Mouse (Mus musculus) CH12.LX (cell line): ENCODE results near the gene 2410015M20Rik. TPM values are rescaled to one million over a fixed set of nuclear protein-coding genes. Genes with fewer than 3 reads are reported as not detected.
A peak's percentile ranks its signal among the peaks of the same experiment; 100 is the strongest.

Source experiments
- DNase-seq: peaks from one replicate; pipeline ENCODE4 v3.0.0-alpha.2; 2013; ENCODE audit errors: extremely low read depth
- H3K27ac ChIP-seq: 2 replicates; pipeline ENCODE4 v1.5.1; 2012; ENCODE audit warnings: low read depth, mild to moderate bottlenecking, control low read depth, moderate library complexity; ENCODE audit not compliant: insufficient read depth
- H3K27me3 ChIP-seq: replicated peaks from 2 replicates; pipeline ENCODE3; 2012; ENCODE audit warnings: inconsistent platforms
- H3K36me3 ChIP-seq, 2 experiments: replicated peaks in 1 of 2; 2 replicates each; pipeline versions ENCODE3 to v1.6.1; 2012; ENCODE audit warnings: inconsistent platforms in 1 of 2, low read length in 1 of 2, mild to moderate bottlenecking in 1 of 2, mixed read lengths in 1 of 2, moderate library complexity in 1 of 2; ENCODE audit not compliant: control insufficient read depth in 1 of 2, insufficient read depth in 1 of 2
- H3K4me1 ChIP-seq, 2 experiments: 2 replicates each; pipeline ENCODE4 v1.6.1; 2012; ENCODE audit warnings: inconsistent platforms in 1 of 2, moderate library complexity in 1 of 2; ENCODE audit not compliant: insufficient read depth in 2 of 2, control insufficient read depth in 1 of 2
- H3K4me2 ChIP-seq: 2 replicates; pipeline ENCODE4 v1.6.1; 2012; ENCODE audit warnings: low read depth, mild to moderate bottlenecking, control low read depth; ENCODE audit not compliant: poor library complexity, insufficient read depth, severe bottlenecking
- H3K4me3 ChIP-seq, 3 experiments: fragments of 150-350 bp in 1 of 3; sonication (generic) in 1 of 3; replicated peaks in 1 of 3; 2 replicates each; pipeline versions ENCODE3 to v1.5.1; 2011 to 2012; ENCODE audit warnings: low read depth in 2 of 3, low read length in 2 of 3, mild to moderate bottlenecking in 2 of 3, moderate library complexity in 2 of 3, control low read depth in 1 of 3, improper control_type of control experiment in 1 of 3, inconsistent platforms in 1 of 3, mixed read lengths in 1 of 3; ENCODE audit not compliant: poor library complexity in 1 of 3
- H3K79me2 ChIP-seq: replicated peaks from 2 replicates; pipeline ENCODE4 v1.6.1; 2012; ENCODE audit warnings: mild to moderate bottlenecking, moderate library complexity; ENCODE audit not compliant: control insufficient read depth, poor library complexity, insufficient read depth, severe bottlenecking; ENCODE audit errors: extremely low read depth
- H3K9ac ChIP-seq: 2 replicates; pipeline ENCODE4 v1.6.1; 2012; ENCODE audit warnings: low read depth, mild to moderate bottlenecking, control low read depth, moderate library complexity; ENCODE audit not compliant: insufficient read depth
- H3K9me3 ChIP-seq: replicated peaks from 2 replicates; pipeline ENCODE3; 2012; ENCODE audit warnings: low read length, inconsistent platforms, mixed read lengths
- BHLHE40 ChIP-seq: IDR thresholded peaks from 2 replicates; pipeline ENCODE4 v1.6.1; 2011; ENCODE audit warnings: mild to moderate bottlenecking, low read depth, low read length, improper control_type of control experiment
- CHD1 ChIP-seq: IDR thresholded peaks from 2 replicates; pipeline ENCODE4 v1.6.1; 2012; ENCODE audit warnings: low read depth, low read length, improper control_type of control experiment, inconsistent platforms
- CHD2 ChIP-seq: IDR thresholded peaks from 2 replicates; pipeline ENCODE4 v1.6.1; 2011; ENCODE audit warnings: low read length, improper control_type of control experiment
- CTCF ChIP-seq, 2 experiments: IDR thresholded peaks in 1 of 2; conservative IDR thresholded peaks in 1 of 2; 2 replicates each; pipeline ENCODE4 v1.5.1; 2011 to 2012; ENCODE audit warnings: low read depth in 2 of 2, low read length in 2 of 2, improper control_type of control experiment in 1 of 2, inconsistent platforms in 1 of 2, mild to moderate bottlenecking in 1 of 2, moderate library complexity in 1 of 2
- E2F4 ChIP-seq: IDR thresholded peaks from 2 replicates; pipeline ENCODE4 v1.6.1; 2011; ENCODE audit warnings: low read depth, low read length, improper control_type of control experiment; ENCODE audit not compliant: insufficient replicate concordance
- ELF1 ChIP-seq: IDR thresholded peaks from 2 replicates; pipeline ENCODE4 v1.6.1; 2014; ENCODE audit warnings: low read depth, mild to moderate bottlenecking, inconsistent platforms, low read length, improper control_type of control experiment
- EP300 ChIP-seq: IDR thresholded peaks from 2 replicates; pipeline ENCODE4 v1.6.1; 2011; ENCODE audit warnings: low read length, improper control_type of control experiment
- ETS1 ChIP-seq: conservative IDR thresholded peaks from 2 replicates; pipeline ENCODE4 v1.6.1; 2012; ENCODE audit warnings: low read depth, mild to moderate bottlenecking, inconsistent platforms, low read length, improper control_type of control experiment, moderate library complexity
- GABPA ChIP-seq: IDR thresholded peaks from 2 replicates; pipeline ENCODE4 v1.6.1; 2012; ENCODE audit warnings: low read depth, low read length, improper control_type of control experiment, inconsistent platforms; ENCODE audit not compliant: insufficient replicate concordance
- HCFC1 ChIP-seq: IDR thresholded peaks from 2 replicates; pipeline ENCODE4 v1.6.1; 2012; ENCODE audit warnings: low read depth, mild to moderate bottlenecking, inconsistent platforms, low read length, improper control_type of control experiment
- IRF4 ChIP-seq: IDR thresholded peaks from 2 replicates; pipeline ENCODE4 v1.6.1; 2014; ENCODE audit warnings: low read depth, mild to moderate bottlenecking, inconsistent platforms, low read length, improper control_type of control experiment
- JUN ChIP-seq: IDR thresholded peaks from 2 replicates; pipeline ENCODE4 v1.6.1; 2011; ENCODE audit warnings: low read depth, mild to moderate bottlenecking, low read length, improper control_type of control experiment, moderate library complexity; ENCODE audit not compliant: insufficient read depth
- JUND ChIP-seq: conservative IDR thresholded peaks from 2 replicates; pipeline ENCODE4 v1.6.1; 2011; ENCODE audit warnings: low read depth, low read length, improper control_type of control experiment
- KAT2A ChIP-seq: IDR thresholded peaks from 2 replicates; pipeline ENCODE4 v1.6.1; 2012; ENCODE audit warnings: low read length, improper control_type of control experiment, inconsistent platforms; ENCODE audit not compliant: insufficient replicate concordance
- MAFK ChIP-seq: IDR thresholded peaks from 2 replicates; pipeline ENCODE4 v1.6.1; 2011; ENCODE audit warnings: low read length, improper control_type of control experiment; ENCODE audit not compliant: insufficient replicate concordance
- MAX ChIP-seq: IDR thresholded peaks from 2 replicates; pipeline ENCODE4 v1.6.1; 2011; ENCODE audit warnings: low read length, improper control_type of control experiment
- MAZ ChIP-seq: IDR thresholded peaks from 2 replicates; pipeline ENCODE4 v1.6.1; 2012; ENCODE audit warnings: low read depth, mild to moderate bottlenecking, inconsistent platforms, low read length, improper control_type of control experiment, moderate library complexity
- MEF2A ChIP-seq: IDR thresholded peaks from 2 replicates; pipeline ENCODE4 v1.6.1; 2014; ENCODE audit warnings: low read depth, mild to moderate bottlenecking, inconsistent platforms, low read length, improper control_type of control experiment, borderline replicate concordance
- MXI1 ChIP-seq: IDR thresholded peaks from 2 replicates; pipeline ENCODE4 v1.6.1; 2011; ENCODE audit warnings: mild to moderate bottlenecking, low read depth, low read length, improper control_type of control experiment
- MYC ChIP-seq: IDR thresholded peaks from 2 replicates; pipeline ENCODE4 v1.6.1; 2011; ENCODE audit warnings: low read depth, mild to moderate bottlenecking, improper control_type of control experiment, low read length
- NELFE ChIP-seq: IDR thresholded peaks from 2 replicates; pipeline ENCODE4 v1.6.1; 2011; ENCODE audit warnings: low read depth, low read length, improper control_type of control experiment
- NRF1 ChIP-seq: IDR thresholded peaks from 2 replicates; pipeline ENCODE4 v1.6.1; 2014; ENCODE audit warnings: low read depth, mild to moderate bottlenecking, inconsistent platforms, low read length, improper control_type of control experiment, moderate library complexity
- PAX5 ChIP-seq: IDR thresholded peaks from 2 replicates; pipeline ENCODE4 v1.6.1; 2012; ENCODE audit warnings: low read length, inconsistent platforms, mixed read lengths
- POLR2A ChIP-seq: IDR thresholded peaks from 2 replicates; pipeline ENCODE4 v1.6.1; 2011; ENCODE audit warnings: low read depth, mild to moderate bottlenecking, improper control_type of control experiment, low read length
- POLR2AphosphoS2 ChIP-seq: IDR thresholded peaks from 2 replicates; pipeline ENCODE4 v1.6.1; 2011; ENCODE audit warnings: low read depth, low read length, improper control_type of control experiment
- RAD21 ChIP-seq: IDR thresholded peaks from 2 replicates; pipeline ENCODE4 v1.6.1; 2011; ENCODE audit warnings: low read depth, mild to moderate bottlenecking, low read length, improper control_type of control experiment, moderate library complexity
- RCOR1 ChIP-seq: conservative IDR thresholded peaks from 2 replicates; pipeline ENCODE4 v1.6.1; 2012; ENCODE audit warnings: low read depth, mild to moderate bottlenecking, inconsistent platforms, low read length, improper control_type of control experiment
- SIN3A ChIP-seq: IDR thresholded peaks from 2 replicates; pipeline ENCODE4 v1.6.1; 2012; ENCODE audit warnings: low read length, improper control_type of control experiment, inconsistent platforms
- SMC3 ChIP-seq: IDR thresholded peaks from 2 replicates; pipeline ENCODE4 v1.6.1; 2011; ENCODE audit warnings: low read depth, low read length, improper control_type of control experiment
- TBP ChIP-seq: conservative IDR thresholded peaks from 2 replicates; pipeline ENCODE4 v1.6.1; 2011; ENCODE audit warnings: low read depth, low read length, improper control_type of control experiment
- TCF12 ChIP-seq: IDR thresholded peaks from 2 replicates; pipeline ENCODE4 v1.6.1; 2014; ENCODE audit warnings: low read depth, mild to moderate bottlenecking, inconsistent platforms, low read length, improper control_type of control experiment
- UBTF ChIP-seq: IDR thresholded peaks from 2 replicates; pipeline ENCODE4 v1.6.1; 2012; ENCODE audit warnings: low read depth, mild to moderate bottlenecking, inconsistent platforms, low read length, improper control_type of control experiment, moderate library complexity
- USF1 ChIP-seq: IDR thresholded peaks from 2 replicates; pipeline ENCODE4 v1.6.1; 2014; ENCODE audit warnings: low read depth, mild to moderate bottlenecking, inconsistent platforms, low read length, improper control_type of control experiment
- USF2 ChIP-seq: conservative IDR thresholded peaks from 2 replicates; pipeline ENCODE4 v1.6.1; 2011; ENCODE audit warnings: low read depth, low read length, improper control_type of control experiment
- ZC3H11A ChIP-seq: IDR thresholded peaks from 2 replicates; pipeline ENCODE4 v1.6.1; 2012; ENCODE audit warnings: low read depth, mild to moderate bottlenecking, inconsistent platforms, low read length, improper control_type of control experiment
- ZKSCAN1 ChIP-seq: IDR thresholded peaks from 2 replicates; pipeline ENCODE4 v1.6.1; 2012; ENCODE audit warnings: low read depth, inconsistent platforms, low read length, improper control_type of control experiment, borderline replicate concordance
- ZNF384 ChIP-seq: IDR thresholded peaks from 2 replicates; pipeline ENCODE4 v1.6.1; 2012; ENCODE audit warnings: low read depth, low read length, improper control_type of control experiment, inconsistent platforms
- dilution Hi-C: fragments of 300-500 bp; cut with MboI; formaldehyde crosslinking; loops from 2 replicates; pipeline ENCODE4 v1.14.3; 2020; ENCODE audit warnings: low sequenced_read_pairs; ENCODE audit not compliant: extremely low pct_unique_long_range_greater_than_20kb, extremely low pct_ligation_motif_present
- in situ Hi-C: fragments of 300-500 bp; cut with MboI; formaldehyde crosslinking; loops from 3 replicates; pipeline ENCODE4 v1.14.3; 2019; ENCODE audit warnings: low sequenced_read_pairs, low pct_ligation_motif_present, low pct_unique_long_range_greater_than_20kb, mixed read lengths
- polyA plus RNA-seq: library from polyadenylated mRNA; unstranded; fragments of >175 nt; gene quantifications from 2 replicates; pipeline ENCODE4 v1.2.1, GENCODE M21; 2012; ENCODE audit warnings: low read depth; ENCODE audit not compliant: insufficient read length
- total RNA-seq, 2 experiments: library from RNA; depleted of rRNA; stranded (reverse); fragments of 300-350 nt in 1 of 2; fragments of >200 nt in 1 of 2; gene quantifications; 2 replicates each; pipeline ENCODE4 v1.2.3; 2012 to 2014

2410015M20Rik gene
- total and polyA plus RNA-seq, 3 experiments, result 154 to 272 (median 202) TPM

GRCm38 (mm10) chr17:56584257-56585130 is 25.1 kb downstream of the 2410015M20Rik start, which contains the start of the genes Safb2 and Safb:
TSS of gene Safb2 (minus strand) at chr17:56584585.
TSS of gene Safb (plus strand) at chr17:56584825.
- Histone ChIP-seq H3K36me3 (peaks cover 53 to 70% of the 10 kb centered on the region in 2 experiments), H3K79me2 (peaks cover 93% of the 10 kb centered on the region), H3K9me3 (no peaks in the 10 kb centered on the region), H3K27ac (peak within 1 kb of the TSS; percentile 93), H3K9ac (peak within 1 kb of the TSS; percentile 97), H3K4me2 (peak within 1 kb of the TSS; percentile 79), H3K4me1 (peaks cover 22 to 61% of the 10 kb centered on the region in 2 experiments), H3K27me3 (no peaks in the 10 kb centered on the region), H3K4me3 (peak within 1 kb of the TSS; percentile 94 to 98 (median 97))
- dilution Hi-C loops (no loop called here), in situ Hi-C loops (no loop called here)
- peak; percentile 96 for DNase-seq
- TF ChIP-seq CTCF (conservative IDR thresholded peaks at IDR 0.05 in 1 of 2, IDR thresholded peaks at IDR 0.05 in 1 of 2; ENCODE audit: low read depth in 2 of 2, low read length in 2 of 2) (no peak), MAX (peak; percentile 83), POLR2A (peak; percentile 73), MAZ (peak; percentile 93), ZC3H11A (no peak), GABPA (no peak; the same call in 1 of the 2 replicates), RAD21 (no peak), MYC (peak; percentile 66; the same call in 1 of the 2 replicates), TBP (no peak; the same call in 1 of the 2 replicates), JUND (no peak), BHLHE40 (0 out of 2 replicates have a peak, but pooled peaks have one; percentile 39), ELF1 (peak; percentile 71), ZNF384 (no peak), EP300 (no peak), SMC3 (no peak), ZKSCAN1 (no peak), IRF4 (peak; percentile 44; the same call in 1 of the 2 replicates), NELFE (peak; percentile 90), MEF2A (peak; percentile 36), CHD1 (no peak; the same call in 1 of the 2 replicates), MAFK (no peak), MXI1 (no peak; the same call in 1 of the 2 replicates), KAT2A (peak; percentile 79; the same call in 1 of the 2 replicates), USF1 (no peak), USF2 (no peak), JUN (no peak), SIN3A (peak; percentile 48), PAX5 (no peak), HCFC1 (peak; percentile 83), UBTF (peak; percentile 27; the same call in 1 of the 2 replicates), CHD2 (peak; percentile 75), E2F4 (peak; percentile 24; the same call in 1 of the 2 replicates), TCF12 (peak; percentile 72), POLR2AphosphoS2 (peak; percentile 69; the same call in 1 of the 2 replicates), ETS1 (peak; percentile 28; the same call in 1 of the 2 replicates), NRF1 (peak; percentile 88), RCOR1 (0 out of 2 replicates have a peak, but pooled peaks have one; percentile 28)
